ENCODE assay signal across 8 mouse cellular contexts in the genomic region with DNA sequence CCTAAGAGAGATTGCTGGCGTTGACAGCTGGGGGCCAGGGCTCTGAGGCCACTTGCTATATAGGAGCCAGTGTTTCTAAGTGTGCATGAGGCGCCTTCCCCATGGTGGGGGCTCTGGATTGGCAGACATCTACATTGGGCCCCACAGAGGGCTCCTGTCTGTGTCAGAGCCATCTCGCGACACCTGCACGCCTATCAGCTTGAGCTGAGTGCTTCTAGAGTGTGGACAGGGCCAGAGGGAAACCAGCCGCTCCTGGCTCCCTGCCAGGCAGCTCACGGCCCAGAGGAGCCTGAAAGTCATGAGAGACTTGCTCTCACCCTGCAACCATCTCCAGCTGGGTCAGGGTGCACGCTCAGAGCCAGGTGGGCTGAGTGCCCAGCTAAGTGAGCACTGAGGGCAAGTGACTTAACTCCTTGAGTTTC.
A peak's percentile ranks its signal among the peaks of the same experiment; 100 is the strongest.
DNase-seq lines count a peak whose midpoint lies in the region; ATAC-seq and TF ChIP-seq lines count a peak whose summit lies in the region.

No protein-coding gene starts in this region.

- no peaks in the 10 kb centered on the region for H3K9me3 ChIP-seq in intestine, embryonic 15.5 days
- H3K9me3 ChIP-seq in lung, embryonic 15.5 days, result no peaks in the 10 kb centered on the region
- H3K9me3 ChIP-seq in hindbrain, embryonic 14.5 days (ENCODE audit: control insufficient read depth, low read length), result no peaks in the 10 kb centered on the region

- peaks cover 9% of the 10 kb centered on the region; the same call in 1 of the 2 replicates for H3K4me1 ChIP-seq in intestine, embryonic 15.5 days (replicated peaks)
- H3K4me1 ChIP-seq in lung, embryonic 15.5 days, result peaks cover 19% of the 10 kb centered on the region
- no peaks in the 10 kb centered on the region for H3K4me1 ChIP-seq in hindbrain, embryonic 14.5 days (replicated peaks; ENCODE audit: control insufficient read depth, insufficient read depth, low read length)

- ATAC-seq in intestine, embryonic 15.5 days, result peak; percentile 90
- ATAC-seq in lung, embryonic 15.5 days (ENCODE audit: borderline replicate concordance, extremely low read depth, low FRiP score, low TSS enrichment), result peak; percentile 97
- no peak for ATAC-seq in hindbrain, embryonic 14.5 days (ENCODE audit: low FRiP score)

- DNase-seq in retina, postnatal 1 day, result peak; percentile 29
- DNase-seq in retina, embryonic 14.5 days (ENCODE audit: low spot score), result no peak
- peak; percentile 80 for DNase-seq in gastrocnemius, adult 2 months
- peak; percentile 48 to 59 for DNase-seq in thymus, postnatal 10 days (ENCODE audit: low spot score in 2 of 2)
- no peak for DNase-seq in hindbrain, embryonic 14.5 days (ENCODE audit: low spot score)
- no peak for DNase-seq in layer of hippocampus, adult 9-11 months

- no peak overlapping the region; the same call in 1 of the 2 replicates for H3K27ac ChIP-seq in gastrocnemius, adult 2 months
- H3K27ac ChIP-seq in intestine, embryonic 15.5 days, result peak overlapping the region; percentile 29; the same call in 1 of the 2 replicates
- H3K27ac ChIP-seq in lung, embryonic 15.5 days, result peak overlapping the region; percentile 65
- no peak overlapping the region for H3K27ac ChIP-seq in hindbrain, embryonic 14.5 days

- H3K9ac ChIP-seq in intestine, embryonic 15.5 days, result no peak overlapping the region
- no peak overlapping the region for H3K9ac ChIP-seq in lung, embryonic 15.5 days
- H3K9ac ChIP-seq in hindbrain, embryonic 14.5 days, result no peak overlapping the region

- no peak overlapping the region for H3K4me2 ChIP-seq in intestine, embryonic 15.5 days (replicated peaks)
- peak overlapping the region; percentile 6; the same call in 1 of the 2 replicates for H3K4me2 ChIP-seq in lung, embryonic 15.5 days
- H3K4me2 ChIP-seq in hindbrain, embryonic 14.5 days (replicated peaks), result no peak overlapping the region

- no peaks in the 10 kb centered on the region for H3K27me3 ChIP-seq in intestine, embryonic 15.5 days (replicated peaks)
- no peaks in the 10 kb centered on the region for H3K27me3 ChIP-seq in lung, embryonic 15.5 days
- H3K27me3 ChIP-seq in hindbrain, embryonic 14.5 days (ENCODE audit: control insufficient read depth, insufficient read depth, low read length), result no peaks in the 10 kb centered on the region

- WGBS in intestine, embryonic 15.5 days, result 24% methylated on average over 8 of the region's 8 CpGs
- WGBS in lung, embryonic 15.5 days, result 17% methylated on average over 8 of the region's 8 CpGs
- 65% methylated on average over 8 of the region's 8 CpGs for WGBS in hindbrain, embryonic 14.5 days

- no peak for TF ChIP-seq CTCF in gastrocnemius, adult 2 months (IDR thresholded peaks at IDR 0.05)

- intact Hi-C loops in gastrocnemius, adult 2 months (cut with DNase I), result no loop called here

- H3K4me3 ChIP-seq in gastrocnemius, adult 2 months, result no peak overlapping the region
- H3K4me3 ChIP-seq in intestine, embryonic 15.5 days (replicated peaks), result no peak overlapping the region
- H3K4me3 ChIP-seq in lung, embryonic 15.5 days, result no peak overlapping the region
- H3K4me3 ChIP-seq in hindbrain, embryonic 14.5 days (replicated peaks; ENCODE audit: low read length), result no peak overlapping the region

- no peaks in the 10 kb centered on the region for H3K36me3 ChIP-seq in intestine, embryonic 15.5 days
- no peaks in the 10 kb centered on the region for H3K36me3 ChIP-seq in lung, embryonic 15.5 days
- no peaks in the 10 kb centered on the region for H3K36me3 ChIP-seq in hindbrain, embryonic 14.5 days (replicated peaks; ENCODE audit: control insufficient read depth, insufficient read depth)

Comparison
In these comparisons a context has a peak if more than half of its experiments do, and no peak if none do; other contexts are left out.
1. DNase-seq: peak in retina, postnatal 1 day (single experiment), gastrocnemius, adult 2 months (single experiment) and thymus, postnatal 10 days (2 of 2); none in retina, embryonic 14.5 days (single experiment), hindbrain, embryonic 14.5 days (single experiment) and layer of hippocampus, adult 9-11 months (single experiment).
2. H3K27ac ChIP-seq: peak in intestine, embryonic 15.5 days (single experiment) and lung, embryonic 15.5 days (single experiment); none in gastrocnemius, adult 2 months (single experiment) and hindbrain, embryonic 14.5 days (single experiment).